Mouse (Mus musculus) MN1 (cell line): ENCODE data around the gene Acsf3.

Source experiments
- DNase-seq: peaks from one replicate; pipeline ENCODE4 v3.0.0-alpha.2; 2016; ENCODE audit warnings: low spot score

Acsf3 gene

DNA sequence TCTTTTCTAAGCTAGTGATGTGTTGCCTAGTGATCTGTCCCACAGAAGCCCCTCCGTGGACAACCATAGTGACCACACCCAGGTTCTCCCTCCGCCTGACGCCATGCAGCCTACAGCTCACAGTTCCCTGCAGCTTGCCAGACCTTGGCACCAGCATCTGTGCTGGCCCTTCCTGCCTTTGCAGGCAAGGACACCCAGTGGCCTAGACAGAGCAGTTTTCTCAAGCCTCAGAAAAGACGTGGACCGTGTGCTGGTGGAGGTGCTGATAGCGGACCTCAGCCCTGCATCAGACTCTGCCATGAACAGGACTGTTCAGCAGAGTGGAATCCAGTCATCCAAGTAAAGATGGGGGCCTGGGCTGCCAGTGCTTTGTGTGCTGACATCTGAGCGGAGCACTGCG lies 35.1 kb downstream of the Acsf3 start:
- DNase-seq = peak; percentile 54

DNA sequence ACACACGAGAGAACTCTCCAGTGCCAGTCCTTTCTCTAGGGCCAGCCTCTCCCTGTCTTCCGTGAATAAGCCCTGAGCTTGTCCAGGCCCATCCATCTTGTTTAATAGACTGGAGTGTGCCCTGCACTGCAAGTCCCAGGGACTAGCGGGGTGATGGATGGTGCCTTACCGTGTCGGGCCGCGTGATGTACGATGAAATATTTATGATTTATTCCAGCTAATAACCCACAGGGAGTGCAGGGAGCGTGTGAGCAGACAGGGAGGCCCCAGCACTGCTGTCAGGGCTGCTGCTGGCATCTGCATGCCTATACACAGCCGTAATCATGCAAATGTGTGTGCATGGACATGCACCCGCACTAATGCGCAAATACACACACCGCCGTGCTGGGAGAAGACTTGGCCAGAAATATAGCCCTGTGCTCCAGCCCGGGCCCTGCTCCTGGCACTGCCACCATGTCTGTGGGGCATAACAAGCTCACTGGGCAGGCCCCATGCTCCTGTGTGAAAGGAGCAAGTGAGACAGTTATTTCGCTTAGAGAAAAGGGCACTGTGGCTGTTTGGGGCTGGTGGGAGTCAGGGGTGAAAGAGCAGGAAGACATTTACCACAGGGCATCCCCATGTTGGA lies 36.7 kb downstream of the Acsf3 start:
- DNase-seq = no peak

DNA sequence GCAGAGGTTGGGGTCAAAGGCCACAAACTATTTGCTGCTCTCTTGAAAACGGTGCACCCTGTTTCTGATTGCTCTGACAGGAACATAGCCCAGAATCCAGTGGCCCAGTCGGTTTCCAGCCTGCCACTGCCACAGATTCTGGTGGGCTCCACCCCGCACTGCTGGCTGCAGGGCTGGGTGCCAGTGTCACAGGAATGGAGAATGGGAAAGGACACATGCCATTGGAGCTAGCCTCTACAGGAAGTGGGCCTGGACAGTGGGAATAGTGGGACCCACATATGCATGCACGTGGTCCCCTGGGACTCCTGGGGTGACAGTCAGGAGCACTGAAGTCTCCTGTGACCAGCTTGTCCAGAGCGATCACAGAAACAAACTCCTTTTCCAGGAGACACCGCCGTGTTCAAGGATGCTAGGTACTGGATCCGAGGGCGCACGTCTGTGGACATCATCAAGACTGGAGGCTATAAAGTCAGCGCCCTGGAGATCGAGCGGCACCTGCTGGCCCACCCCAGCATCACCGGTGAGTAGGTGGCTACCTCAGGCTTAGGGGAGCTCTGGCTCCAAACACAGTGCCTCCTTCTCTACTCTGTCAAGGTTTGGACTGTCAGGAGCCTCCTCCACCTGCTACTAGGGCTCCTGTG lies 37.4 kb downstream of the Acsf3 start:
- peak; percentile 84 for DNase-seq

DNA sequence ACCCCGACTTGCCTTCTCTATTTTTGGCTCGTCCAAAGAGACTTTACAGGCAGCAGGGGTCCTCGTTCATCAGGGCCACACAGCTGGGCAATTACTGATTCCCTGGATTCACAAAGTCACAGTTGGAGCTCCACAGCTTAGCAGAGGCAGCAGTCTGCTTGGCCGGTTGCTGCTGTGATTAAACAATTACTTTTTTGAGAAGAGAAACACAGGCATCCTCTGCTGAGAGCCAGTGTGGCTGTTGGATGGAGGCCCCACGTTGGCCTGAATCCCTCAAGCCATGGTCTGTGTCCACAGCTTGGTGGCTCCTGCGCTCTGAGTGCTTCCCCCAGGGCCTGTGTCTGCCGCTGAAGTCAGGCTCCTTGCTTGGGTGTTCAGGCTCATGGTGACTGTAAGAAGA lies 39.3 kb downstream of the Acsf3 start:
- no peak for DNase-seq

DNA sequence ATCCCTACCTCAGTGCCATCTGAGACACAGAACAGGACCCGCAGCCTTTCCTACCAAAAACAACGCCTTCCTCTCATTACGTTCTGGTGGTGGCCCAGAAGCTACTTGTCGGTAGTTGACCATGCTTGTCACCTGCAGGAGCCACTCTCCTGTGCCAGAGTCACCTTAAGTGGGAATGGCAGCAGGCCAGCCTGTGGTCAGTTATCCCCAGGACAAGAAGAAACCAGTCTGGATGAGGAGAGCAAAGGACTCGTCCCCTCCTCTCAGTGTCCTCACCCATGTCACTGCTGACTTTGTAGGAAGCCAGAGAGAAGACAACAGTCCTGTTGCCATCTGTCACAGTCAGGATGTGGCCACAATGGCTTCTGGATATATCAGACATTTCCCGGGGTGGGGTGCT lies 41.7 kb downstream of the Acsf3 start:
- no peak for DNase-seq

GRCm38 (mm10) chr8:122817724-122818496 lies 42.6 kb downstream of the Acsf3 start:
- DNase-seq = no peak

- no peak for DNase-seq
Observed at GRCm38 (mm10) chr8:122819776-122820175, 44.5 kb downstream of the Acsf3 start.

GRCm38 (mm10) chr8:122824571-122824970 lies 49.3 kb downstream of the Acsf3 start:
- no peak for DNase-seq

DNA sequence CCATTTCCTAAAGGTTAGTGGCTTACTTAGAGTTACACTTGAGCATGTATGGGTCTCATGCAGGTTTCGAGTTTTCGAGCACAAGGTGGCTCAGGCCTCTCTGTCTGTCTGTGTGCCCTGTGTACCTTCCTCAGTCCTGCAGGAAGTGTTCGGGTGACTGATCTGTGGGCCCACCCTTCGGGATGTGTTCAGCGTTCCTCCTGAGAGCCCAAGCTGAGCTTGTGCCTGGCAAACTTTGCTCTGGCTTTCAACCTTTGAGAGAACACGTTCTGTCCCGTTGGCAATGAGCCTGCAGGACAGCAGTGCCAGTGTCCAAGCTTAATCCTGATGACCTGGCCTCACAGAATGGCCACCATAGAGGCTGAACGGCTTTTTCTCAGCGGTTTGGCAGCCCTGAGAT lies 49.7 kb downstream of the Acsf3 start:
- DNase-seq = no peak

GRCm38 (mm10) chr8:122825408-122825807 lies 50.1 kb downstream of the Acsf3 start:
- peak; percentile 39 for DNase-seq

DNA sequence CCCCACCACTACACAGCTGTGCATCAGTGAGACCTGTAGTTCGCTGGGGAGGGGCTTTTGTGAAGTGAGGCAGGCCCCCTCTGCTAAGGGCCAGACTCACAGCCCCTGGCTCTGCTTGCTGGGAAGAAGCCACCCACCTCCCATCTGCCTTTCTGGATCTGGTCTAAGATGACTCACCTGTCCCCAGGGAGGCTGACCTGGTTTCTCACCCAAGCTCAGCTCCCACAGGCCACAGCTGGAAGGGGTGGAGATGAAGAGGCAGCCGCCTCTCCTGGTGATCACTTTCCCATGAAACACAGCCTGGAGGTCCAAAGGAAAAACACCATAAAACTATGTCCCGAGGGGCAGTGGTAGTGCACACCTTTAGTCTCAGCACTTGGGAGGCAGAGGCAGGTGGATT lies 54.1 kb downstream of the Acsf3 start:
- DNase-seq = peak; percentile 90

- peak; percentile 95 for DNase-seq
Observed at GRCm38 (mm10) chr8:122830349-122831061, 55.2 kb downstream of the Acsf3 start.

GRCm38 (mm10) chr8:122834416-122834815 lies 59.1 kb downstream of the Acsf3 start:
- peak; percentile 80 for DNase-seq

- peak; percentile 97 for DNase-seq
Observed at GRCm38 (mm10) chr8:122834971-122835370, 59.7 kb downstream of the Acsf3 start.

- DNase-seq = no peak
Observed at GRCm38 (mm10) chr8:122836199-122836598, 60.9 kb downstream of the Acsf3 start.

DNA sequence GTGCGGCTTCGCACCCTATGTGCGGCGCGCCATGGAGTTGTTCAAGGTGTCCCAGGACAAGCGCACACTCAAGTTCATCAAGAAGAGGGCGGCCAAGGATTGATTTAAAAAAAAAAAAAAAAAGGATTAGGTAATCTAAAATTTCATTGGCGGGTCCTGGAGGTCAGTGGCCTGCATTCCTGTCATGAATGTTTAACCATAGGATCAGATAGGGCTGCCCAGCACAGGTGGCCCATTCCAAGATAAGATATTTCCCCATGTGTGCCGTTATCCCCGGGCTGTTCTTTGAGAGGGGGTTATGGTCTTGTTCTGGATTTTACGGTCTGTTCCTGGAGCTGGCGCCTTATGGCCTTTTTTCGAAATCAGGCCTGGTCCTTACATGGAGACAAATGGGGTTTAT lies 61.4 kb downstream of the Acsf3 start:
- DNase-seq = no peak

GRCm38 (mm10) chr8:122844161-122844560 lies 68.9 kb downstream of the Acsf3 start:
- no peak for DNase-seq

GRCm38 (mm10) chr8:122845662-122846061 lies 70.4 kb downstream of the Acsf3 start:
- peak; percentile 93 for DNase-seq

DNA sequence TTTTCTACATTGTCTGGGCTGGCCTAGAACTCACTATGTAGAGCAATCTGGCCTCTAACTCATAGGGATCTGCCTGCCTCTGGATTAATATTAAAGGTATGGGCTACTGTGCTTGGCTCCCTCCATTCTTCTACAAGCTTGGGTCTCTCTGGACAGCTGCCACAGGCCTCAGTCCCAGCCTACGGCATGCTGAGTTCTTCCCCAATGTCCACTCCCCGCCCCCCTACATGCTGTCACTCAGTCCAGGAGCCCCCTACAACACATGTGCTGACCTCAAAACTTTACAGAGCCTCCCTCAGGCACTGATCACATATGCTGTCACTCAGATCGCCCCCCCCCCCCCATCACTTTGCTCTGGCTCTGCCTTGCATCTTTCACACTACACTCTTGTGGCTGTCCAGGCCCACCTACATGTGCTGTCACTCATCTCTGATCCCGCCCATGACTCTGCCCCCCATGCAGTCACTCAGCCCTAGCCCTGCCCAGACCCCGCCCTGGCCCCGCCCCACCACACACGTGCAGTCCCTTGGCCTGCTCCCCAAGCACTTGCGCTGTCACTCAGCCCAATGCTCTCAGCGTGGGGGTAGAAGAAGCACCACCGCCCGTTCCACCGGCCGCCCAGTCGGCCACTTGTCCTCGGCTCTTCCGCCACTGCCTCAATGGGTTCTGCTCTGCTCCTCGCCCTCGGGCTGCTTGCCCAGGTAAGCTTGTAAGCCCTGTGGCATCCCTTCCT lies 72.7 kb downstream of the Acsf3 start, which contains the start of gene Cdh15:
Cdh15 (plus strand) TSS at position 138 of the 733 bp plus-strand sequence.
- DNase-seq = peak; percentile 77

- no peak for DNase-seq
Observed at GRCm38 (mm10) chr8:122849152-122849910, 74.0 kb downstream of the Acsf3 start.

DNA sequence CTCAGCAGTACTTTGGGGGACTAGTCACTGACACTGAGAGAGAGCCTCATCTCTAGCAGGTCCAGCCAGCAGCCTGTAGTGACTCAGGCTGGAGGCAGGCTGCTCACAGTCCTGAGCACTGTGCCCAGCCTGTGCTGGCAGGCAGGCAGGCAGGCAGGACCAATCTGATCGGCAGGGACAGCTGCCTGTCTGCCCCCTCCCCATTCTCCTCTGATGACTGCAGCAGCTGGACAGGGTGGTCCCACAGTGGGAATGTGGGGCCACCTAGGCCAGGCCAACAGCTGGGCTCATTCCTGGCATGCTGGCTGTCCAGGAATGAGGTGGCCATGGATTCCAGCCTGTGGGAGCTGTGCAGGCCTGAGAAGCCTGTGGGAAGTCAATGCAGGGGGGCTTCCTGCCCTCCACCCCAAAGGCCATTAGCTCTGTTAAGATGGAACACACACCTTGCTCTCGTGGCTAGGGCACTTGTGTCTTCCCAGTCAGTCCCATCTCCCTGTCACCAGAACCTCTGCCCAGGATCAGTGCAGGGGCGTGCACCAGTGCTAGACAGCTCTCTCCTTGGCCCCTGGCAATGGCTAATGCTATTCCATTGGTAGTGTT lies 75.5 kb downstream of the Acsf3 start:
- DNase-seq = no peak
